Mouse (Mus musculus) inflammation-experienced regulatory T-cells (primary cell): ENCODE data around the gene Vmn1r17. TPM values are rescaled to one million over a fixed set of nuclear protein-coding genes. Genes with fewer than 3 reads are reported as not detected.

Experiments used
- polyA plus RNA-seq, 2 experiments: library from polyadenylated mRNA; unstranded; fragments of 100-300 nt; shearing (Covaris generic); gene quantifications; one replicate each; pipeline ENCODE4 v1.2.1; 2017

The Vmn1r17 gene
- not detected for polyA plus RNA-seq

GRCm38 (mm10) chr6:57363627-57364026 lies at the start of gene Vmn1r17:
Vmn1r17 (minus strand) TSS chr6:57363727.

GRCm38 (mm10) chr6:57403480-57403879 lies 40.0 kb upstream of the Vmn1r17 start, which contains the start of gene Vmn1r19:
Vmn1r19 (plus strand) TSS chr6:57403780.

GRCm38 (mm10) chr6:57395683-57396082 lies 32.2 kb upstream of the Vmn1r17 start, which contains the start of gene Vmn1r18:
Vmn1r18 (minus strand) TSS chr6:57395783.

GRCm38 (mm10) chr6:57329394-57329793 lies 34.1 kb downstream of the Vmn1r17 start, which contains the start of gene Vmn1r16:
Vmn1r16 (minus strand) TSS chr6:57329494.

Other genes with a start within 250 kb of the Vmn1r17 start
- gene Vmn1r11, start 230.3 kb downstream of the Vmn1r17 start, polyA plus RNA-seq = under 1 TPM in 1 of 2 experiments, not detected in 1; 0.84 TPM
- gene Vmn1r12, start 206.8 kb downstream of the Vmn1r17 start, polyA plus RNA-seq = 1 to 10 TPM in 1 of 2 experiments, under 1 TPM in 1; 0.04 to 1.2 TPM
- gene Vmn1r13, start 160.4 kb downstream of the Vmn1r17 start, polyA plus RNA-seq = 1 to 10 TPM in 1 of 2 experiments, under 1 TPM in 1; 0.58 to 1.4 TPM
- gene Vmn1r14, start 132.0 kb downstream of the Vmn1r17 start, polyA plus RNA-seq = under 1 TPM in 1 of 2 experiments, not detected in 1; 0.02 TPM
- gene Vmn1r15, start 105.8 kb downstream of the Vmn1r17 start, polyA plus RNA-seq = not detected
- under 1 TPM; 0.10 to 0.11 TPM for gene Vmn1r16, start 34.2 kb downstream of the Vmn1r17 start, polyA plus RNA-seq
- gene Vmn1r18, start 32.1 kb upstream of the Vmn1r17 start, polyA plus RNA-seq = under 1 TPM; 0.01 to 0.20 TPM
- gene Vmn1r19, start 40.1 kb upstream of the Vmn1r17 start, polyA plus RNA-seq = not detected
- not detected for gene Vmn1r20, start 65.2 kb upstream of the Vmn1r17 start, polyA plus RNA-seq
- 10 to 100 TPM in 1 of 2 experiments, 1 to 10 TPM in 1; 8.2 to 11.9 TPM for gene Ppm1k, start 171.7 kb upstream of the Vmn1r17 start, polyA plus RNA-seq
- 10 to 100 TPM; 23.1 to 24.6 TPM for gene Herc6, start 217.3 kb upstream of the Vmn1r17 start, polyA plus RNA-seq